Mouse (Mus musculus) testis, adult 2 months (tissue): ENCODE results near the gene Zfp9.

Source experiments
- CTCF ChIP-seq: fragments of 200-500 bp; IDR thresholded peaks from 2 replicates; pipeline ENCODE4 v1.5.1; 2012; ENCODE audit warnings: low read depth, mild to moderate bottlenecking, inconsistent platforms, low read length, moderate library complexity; ENCODE audit not compliant: control insufficient read depth, insufficient read depth, insufficient replicate concordance
- POLR2A ChIP-seq: fragments of 200-500 bp; IDR thresholded peaks from 2 replicates; pipeline ENCODE4 v1.6.1; 2012; ENCODE audit warnings: low read depth, mild to moderate bottlenecking, inconsistent platforms, low read length, moderate library complexity; ENCODE audit not compliant: control insufficient read depth

DNA sequence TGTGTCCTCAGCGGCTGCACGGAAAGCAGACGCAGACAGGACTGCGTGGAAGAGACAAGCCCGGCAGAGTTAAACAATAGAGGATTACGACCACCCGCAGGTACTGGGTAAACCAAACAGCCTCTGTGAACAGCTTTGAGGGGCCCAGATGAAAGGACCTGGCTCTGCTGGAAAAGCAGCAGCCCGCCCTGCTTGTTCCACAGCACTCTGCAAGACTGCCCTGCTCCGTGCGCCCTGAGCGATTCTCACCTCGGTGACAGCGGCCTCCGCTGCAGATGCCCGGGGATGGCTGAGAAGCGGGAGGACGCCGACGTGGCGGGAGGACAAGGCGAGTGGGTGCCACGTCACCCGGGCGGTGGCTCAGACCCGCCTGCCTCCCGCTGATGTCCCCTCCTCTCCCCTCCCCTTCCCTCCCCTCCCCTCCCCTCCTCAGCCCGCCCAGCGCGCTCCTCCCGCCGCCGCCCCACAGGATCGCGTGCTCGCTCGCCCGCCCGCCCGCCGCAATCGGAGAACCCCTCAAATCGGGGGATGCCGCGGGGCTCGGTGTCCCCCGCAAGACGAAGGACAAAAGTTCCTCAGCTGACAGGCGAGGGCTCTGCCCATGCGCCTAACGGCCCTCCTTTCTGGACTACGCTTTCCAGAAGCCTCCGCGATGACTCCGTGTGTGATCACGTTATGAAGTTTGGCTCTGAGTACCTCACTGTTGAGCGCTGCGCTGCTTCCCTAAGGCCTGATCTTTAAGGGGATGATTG lies at the start of gene Zfp9:
- TF ChIP-seq CTCF (no peak), POLR2A (peak; percentile 54; the same call in 1 of the 2 replicates)
